Comparison of ENCODE assay signal across 8 mouse cellular contexts in the genomic region with DNA sequence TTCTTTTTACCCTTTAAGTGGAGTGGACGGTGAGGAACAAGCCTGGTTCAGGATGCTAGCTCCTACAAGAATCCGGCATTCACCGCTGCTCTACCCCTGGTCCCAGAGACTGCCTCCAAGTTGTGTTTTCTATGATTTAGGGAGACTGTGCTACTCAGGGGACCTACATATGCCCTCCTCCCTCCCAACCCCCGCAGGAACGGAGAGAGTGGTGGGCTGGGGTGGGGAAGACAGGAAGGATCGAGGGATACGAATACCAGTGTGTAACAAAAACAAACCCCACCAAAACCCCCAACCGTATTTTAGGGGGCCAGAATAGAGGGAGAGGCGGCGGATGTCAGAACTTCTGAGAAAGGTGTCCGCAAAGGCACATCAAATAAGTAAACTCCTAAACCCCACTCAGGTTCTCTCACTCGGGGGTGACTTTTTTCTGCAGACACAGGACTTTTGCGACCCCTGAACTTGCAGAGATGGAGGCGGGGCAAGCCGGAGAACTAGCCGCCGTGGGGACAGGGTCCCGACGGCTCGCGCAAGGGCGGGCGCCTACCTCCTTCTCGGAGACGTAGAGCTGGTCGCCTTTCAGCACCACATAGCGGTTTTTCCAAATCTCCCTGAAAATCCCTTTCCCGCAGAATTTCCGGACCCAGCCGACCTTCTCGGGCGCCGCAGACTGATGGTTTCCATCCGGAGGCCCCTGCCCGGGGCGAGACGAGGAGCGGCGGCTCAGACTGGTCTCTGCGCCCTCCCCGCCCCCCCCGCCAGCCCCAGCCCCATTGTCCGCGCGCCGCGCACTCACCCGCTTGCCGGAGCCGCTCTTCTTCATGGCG. TPM values are rescaled to one million over a fixed set of nuclear protein-coding genes. Genes with fewer than 3 reads are reported as not detected.
DNase-seq lines count a peak whose midpoint lies in the region; ATAC-seq and TF ChIP-seq lines count a peak whose summit lies in the region.

No protein-coding gene starts in this region.

- H3K9ac ChIP-seq in liver, embryonic 14.5 days (replicated peaks): peak overlapping the region; percentile 35

- H3K27me3 ChIP-seq in hindbrain, embryonic 10.5 days (ENCODE audit: insufficient read depth, poor library complexity, severe bottlenecking): no peaks in the 10 kb centered on the region
- H3K27me3 ChIP-seq in liver, embryonic 14.5 days (ENCODE audit: control insufficient read depth, insufficient read depth, low read length): peaks cover 31% of the 10 kb centered on the region
- peaks cover 13% of the 10 kb centered on the region for H3K27me3 ChIP-seq in small intestine, adult 2 months (ENCODE audit: control insufficient read depth, insufficient read depth, low read length)

- under 1% methylated on average over 50 of the region's 51 CpGs for WGBS in hindbrain, embryonic 10.5 days
- 1% methylated on average over 51 of the region's 51 CpGs for WGBS in liver, embryonic 14.5 days (ENCODE audit: insufficient replicate concordance)
- WGBS in small intestine, adult 2 months: 11% methylated on average over 51 of the region's 51 CpGs

- DNase-seq in layer of hippocampus, adult 11-12 months (ENCODE audit: low spot score): peak; percentile 43
- DNase-seq in layer of hippocampus, adult 18-20 months (ENCODE audit: low spot score in 2 of 2): no peak
- peak; percentile 37 for DNase-seq in ES-CJ7 (ENCODE audit: low read depth, low spot score)
- DNase-seq in embryo, embryonic 10 days (ENCODE audit: low spot score): peak; percentile 51
- peak; percentile 72 for DNase-seq in hindbrain, embryonic 10.5 days (ENCODE audit: low spot score)
- no peak for DNase-seq in liver, embryonic 14.5 days (ENCODE audit: low read depth in 3 of 3, low spot score in 3 of 3)
- no peak for DNase-seq in gastrocnemius, adult 18-20 months (ENCODE audit: low spot score)

- peaks cover 42% of the 10 kb centered on the region for H3K36me3 ChIP-seq in hindbrain, embryonic 10.5 days
- H3K36me3 ChIP-seq in liver, embryonic 14.5 days (replicated peaks; ENCODE audit: control insufficient read depth, insufficient read depth, low read depth): no peaks in the 10 kb centered on the region
- H3K36me3 ChIP-seq in small intestine, adult 2 months (ENCODE audit: control insufficient read depth, insufficient read depth, low read length): peaks cover 2% of the 10 kb centered on the region; the same call in 1 of the 2 replicates

- H3K27ac ChIP-seq in hindbrain, embryonic 10.5 days: peak overlapping the region; percentile 100
- H3K27ac ChIP-seq in liver, embryonic 14.5 days: peak overlapping the region; percentile 23; the same call in 1 of the 2 replicates
- H3K27ac ChIP-seq in small intestine, adult 2 months (ENCODE audit: insufficient read depth, low read depth, low read length): peak overlapping the region; percentile 91

- no peak for TF ChIP-seq POLR2A in small intestine, adult 2 months (IDR thresholded peaks at IDR 0.05; ENCODE audit: low read depth, low read length)

- H3K4me2 ChIP-seq in liver, embryonic 14.5 days (ENCODE audit: low read depth): peak overlapping the region; percentile 84

- no peak for ATAC-seq in liver, embryonic 14.5 days (ENCODE audit: insufficient read depth)

- no peak for TF ChIP-seq CTCF in liver, embryonic 14.5 days (IDR thresholded peaks at IDR 0.05; ENCODE audit: low read depth)
- no peak for TF ChIP-seq CTCF in small intestine, adult 2 months (IDR thresholded peaks at IDR 0.05; ENCODE audit: extremely low read depth, insufficient read length, insufficient replicate concordance, low read depth, low read length)

- peak overlapping the region; percentile 77 for H3K4me3 ChIP-seq in hindbrain, embryonic 10.5 days
- peak overlapping the region; percentile 60 to 61 for H3K4me3 ChIP-seq in liver, embryonic 14.5 days (ENCODE audit: insufficient read depth in 1 of 2, low read depth in 2 of 2, low read length in 2 of 2)
- peak overlapping the region; percentile 63 for H3K4me3 ChIP-seq in small intestine, adult 2 months (ENCODE audit: low read depth, low read length)

- TF ChIP-seq EP300 in liver, embryonic 14.5 days (IDR thresholded peaks at IDR 0.05; ENCODE audit: low read depth): no peak

- peaks cover 68% of the 10 kb centered on the region for H3K4me1 ChIP-seq in hindbrain, embryonic 10.5 days (replicated peaks)
- H3K4me1 ChIP-seq in liver, embryonic 14.5 days (replicated peaks; ENCODE audit: control insufficient read depth in 2 of 2, insufficient read depth in 2 of 2, low read length in 1 of 2): peaks cover 20 to 35% of the 10 kb centered on the region in 2 experiments
- H3K4me1 ChIP-seq in small intestine, adult 2 months (ENCODE audit: control insufficient read depth, insufficient read depth, insufficient read length, low read length): 0 out of 2 replicates have a peak, but pooled peaks cover 1% of the 10 kb centered on the region

- no peaks in the 10 kb centered on the region for H3K9me3 ChIP-seq in hindbrain, embryonic 10.5 days
- no peaks in the 10 kb centered on the region for H3K9me3 ChIP-seq in liver, embryonic 14.5 days (ENCODE audit: control insufficient read depth, low read length)

RNA-seq across cellular contexts. Expression of a gene that starts 0.6 kb away (rescaled TPM):
- 10 to 100 TPM; 40.5 to 42.5 TPM for total RNA-seq in layer of hippocampus, adult 18-20 months (2021)
- 75.0 and 83.5 TPM in 2 replicates for polyA plus RNA-seq in hindbrain, embryonic 10.5 days (2016; fragmentation: Nextera tagmentation; extraction: Ambion mirVana)
- polyA plus RNA-seq in liver, embryonic 14.5 days (2012; rRNA removed): 6.1 and 9.0 TPM in 2 replicates
- 3.6 and 5.4 TPM in 2 replicates for polyA plus RNA-seq in liver, embryonic 14.5 days (2014; fragmentation: Nextera tagmentation; extraction: Ambion mirVana)
- polyA plus RNA-seq in small intestine, adult 2 months (2012; rRNA removed): 10.8 and 31.3 TPM in 2 replicates
- 10 to 100 TPM; 13.9 to 22.0 TPM for total RNA-seq in gastrocnemius, adult 18-20 months (2021)

Comparison
In these comparisons a context has a peak if more than half of its experiments do, and no peak if none do; other contexts are left out.
1. DNase-seq: peak in layer of hippocampus, adult 11-12 months (single experiment), ES-CJ7 (single experiment), embryo, embryonic 10 days (single experiment) and hindbrain, embryonic 10.5 days (single experiment); none in layer of hippocampus, adult 18-20 months (0 of 2), liver, embryonic 14.5 days (0 of 3) and gastrocnemius, adult 18-20 months (single experiment).
2. H3K27ac ChIP-seq: peak in every context shown above with its lines; median percentile 100 in hindbrain, embryonic 10.5 days; 91 in small intestine, adult 2 months; 23 in liver, embryonic 14.5 days.
3. Peak in every context shown above with its lines, with median percentiles within 50 percentile points of each other: H3K4me3 ChIP-seq.